Mouse (Mus musculus): ENCODE results near the gene Slc38a6. TPM values are rescaled to one million over a fixed set of nuclear protein-coding genes. Genes with fewer than 3 reads are reported as not detected.

Gene Slc38a6
- total and polyA plus RNA-seq, 2 experiments from 2014 or later, result 2.7 to 19.2 TPM

- Histone ChIP-seq H3K27ac (ENCODE audit: low read depth) (peak overlapping the region; percentile 96), H3K27me3 (ENCODE audit: control insufficient read depth, insufficient read depth, low read length) (no peaks in the 10 kb centered on the region), H3K4me2 (ENCODE audit: low read depth, low read length) (no peak overlapping the region), H3K9ac (replicated peaks; ENCODE audit: low read depth, low read length) (no peak overlapping the region), H3K4me1 (ENCODE audit: control insufficient read depth, insufficient read depth) (peaks cover 30% of the 10 kb centered on the region), H3K36me3 (replicated peaks; ENCODE audit: control insufficient read depth, insufficient read depth, low read length) (no peaks in the 10 kb centered on the region), H3K4me3 (ENCODE audit: low read depth, low read length) (no peak overlapping the region), H3K9me3 (replicated peaks; ENCODE audit: control insufficient read depth, low read length) (no peaks in the 10 kb centered on the region)
- peak; percentile 63 for DNase-seq (ENCODE audit: low spot score)
- TF ChIP-seq EP300 (IDR thresholded peaks at IDR 0.05; ENCODE audit: low read depth), result no peak
- no peak for TF ChIP-seq CTCF (IDR thresholded peaks at IDR 0.05; ENCODE audit: low read depth)
- peak; percentile 51 for ATAC-seq (ENCODE audit: insufficient read depth, low read depth)
- 35% methylated on average over 5 of the region's 5 CpGs for WGBS
These were observed 115.6 kb downstream of the Slc38a6 start for GRCm38 (mm10) chr12:73402137-73402712.

- H3K36me3 ChIP-seq (replicated peaks; ENCODE audit: control insufficient read depth, insufficient read depth, low read length), result no peaks in the 10 kb centered on the region
- no peaks in the 10 kb centered on the region for H3K27me3 ChIP-seq (ENCODE audit: control insufficient read depth, insufficient read depth, low read length)
- H3K9me3 ChIP-seq (replicated peaks; ENCODE audit: control insufficient read depth, low read length), result no peaks in the 10 kb centered on the region
- H3K4me2 ChIP-seq (ENCODE audit: low read depth, low read length), result peak overlapping the region; percentile 8; the same call in 1 of the 2 replicates
- peak overlapping the region; percentile 96 for H3K27ac ChIP-seq (ENCODE audit: low read depth)
- no peak overlapping the region for H3K9ac ChIP-seq (replicated peaks; ENCODE audit: low read depth, low read length)
- 30% methylated on average over 11 of the region's 11 CpGs for WGBS
- peaks cover 30% of the 10 kb centered on the region for H3K4me1 ChIP-seq (ENCODE audit: control insufficient read depth, insufficient read depth)
- DNase-seq (ENCODE audit: low spot score), result peak; percentile 93
- peak; percentile 87 for ATAC-seq (ENCODE audit: insufficient read depth, low read depth)
- no peak overlapping the region for H3K4me3 ChIP-seq (ENCODE audit: low read depth, low read length)
- TF ChIP-seq EP300 (IDR thresholded peaks at IDR 0.05; ENCODE audit: low read depth) (peak; percentile 55; the same call in 1 of the 2 replicates), CTCF (IDR thresholded peaks at IDR 0.05; ENCODE audit: low read depth) (no peak)
These were observed 116.5 kb downstream of the Slc38a6 start for GRCm38 (mm10) chr12:73402851-73403665.

Other genes with a start within 250 kb of the Slc38a6 start
- gene Six1, start 232.9 kb upstream of the Slc38a6 start, total RNA-seq (2014; rRNA removed; ENCODE audit: low replicate concordance), result 0.15 TPM in 1 of 2 replicates, not detected in the other
- gene Six1, start 232.9 kb upstream of the Slc38a6 start, polyA plus RNA-seq (2015; fragmentation: Nextera tagmentation; extraction: Ambion mirVana), result 0.18 and 0.38 TPM in 2 replicates
- 2.2 and 4.6 TPM in 2 replicates for gene Six4, start 173.3 kb upstream of the Slc38a6 start, total RNA-seq (2014; rRNA removed; ENCODE audit: low replicate concordance)
- 0.44 and 0.52 TPM in 2 replicates for gene Six4, start 173.3 kb upstream of the Slc38a6 start, polyA plus RNA-seq (2015; fragmentation: Nextera tagmentation; extraction: Ambion mirVana)
- gene Mnat1, start 163.1 kb upstream of the Slc38a6 start, total RNA-seq (2014; rRNA removed; ENCODE audit: low replicate concordance), result 11.1 and 28.2 TPM in 2 replicates
- gene Mnat1, start 163.1 kb upstream of the Slc38a6 start, polyA plus RNA-seq (2015; fragmentation: Nextera tagmentation; extraction: Ambion mirVana), result 19.6 and 20.7 TPM in 2 replicates
- 5.6 and 8.6 TPM in 2 replicates for gene Trmt5, start 69 bp upstream of the Slc38a6 start, total RNA-seq (2014; rRNA removed; ENCODE audit: low replicate concordance)
- gene Trmt5, start 69 bp upstream of the Slc38a6 start, polyA plus RNA-seq (2015; fragmentation: Nextera tagmentation; extraction: Ambion mirVana), result 21.2 and 26.6 TPM in 2 replicates

Measured in heart, postnatal 0 days (tissue).